Mouse (Mus musculus): ENCODE results near the gene Myo1f.
"Not testable (repeated sequence)": the region's sequence is repeated elsewhere in the genome, so short reads cannot be mapped to it uniquely, and the experiment has no call there.

Gene Myo1f

GRCm38 (mm10) chr17:33586011-33586410 lies 30.5 kb downstream of the Myo1f start:
- DNase-seq: no peak

DNA sequence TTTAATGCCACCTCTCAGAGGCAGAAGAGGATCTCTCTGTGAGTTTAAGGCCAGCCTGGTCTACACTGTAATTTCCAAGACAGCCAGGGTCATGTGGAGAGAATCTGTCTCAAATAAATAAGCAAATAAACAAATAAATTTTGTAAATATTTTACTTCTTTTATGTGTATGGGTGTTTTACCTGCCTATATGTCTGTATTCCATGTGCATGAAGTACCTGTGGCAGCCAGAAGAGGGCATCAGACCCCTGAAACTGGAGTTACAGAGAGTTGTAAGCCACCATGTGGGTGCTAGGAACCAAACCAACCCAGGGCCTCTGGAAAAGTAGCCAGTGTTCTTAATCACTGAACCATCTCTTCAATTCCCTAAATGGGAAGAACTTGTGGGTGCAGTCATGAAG lies 41.8 kb downstream of the Myo1f start:
- no peak for DNase-seq

DNA sequence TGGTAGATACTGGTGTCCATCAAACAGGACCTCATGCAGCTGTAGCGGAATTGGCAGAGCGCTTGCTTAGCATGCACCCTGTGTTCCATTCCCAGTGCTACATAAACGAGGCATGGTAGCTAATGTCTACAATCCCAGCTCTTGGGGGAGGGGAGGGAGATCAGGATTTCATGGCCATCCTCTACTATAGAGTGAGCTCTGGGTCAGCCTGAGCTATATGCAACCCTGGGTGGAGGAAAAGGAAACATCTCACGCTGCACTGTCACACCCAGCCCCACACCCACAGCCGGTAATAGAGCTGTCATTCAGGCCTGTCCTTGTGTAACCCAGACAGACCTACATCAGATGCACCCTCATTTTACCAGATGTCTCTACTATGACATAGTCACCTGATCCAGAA lies 43.0 kb downstream of the Myo1f start:
- DNase-seq: no peak

DNA sequence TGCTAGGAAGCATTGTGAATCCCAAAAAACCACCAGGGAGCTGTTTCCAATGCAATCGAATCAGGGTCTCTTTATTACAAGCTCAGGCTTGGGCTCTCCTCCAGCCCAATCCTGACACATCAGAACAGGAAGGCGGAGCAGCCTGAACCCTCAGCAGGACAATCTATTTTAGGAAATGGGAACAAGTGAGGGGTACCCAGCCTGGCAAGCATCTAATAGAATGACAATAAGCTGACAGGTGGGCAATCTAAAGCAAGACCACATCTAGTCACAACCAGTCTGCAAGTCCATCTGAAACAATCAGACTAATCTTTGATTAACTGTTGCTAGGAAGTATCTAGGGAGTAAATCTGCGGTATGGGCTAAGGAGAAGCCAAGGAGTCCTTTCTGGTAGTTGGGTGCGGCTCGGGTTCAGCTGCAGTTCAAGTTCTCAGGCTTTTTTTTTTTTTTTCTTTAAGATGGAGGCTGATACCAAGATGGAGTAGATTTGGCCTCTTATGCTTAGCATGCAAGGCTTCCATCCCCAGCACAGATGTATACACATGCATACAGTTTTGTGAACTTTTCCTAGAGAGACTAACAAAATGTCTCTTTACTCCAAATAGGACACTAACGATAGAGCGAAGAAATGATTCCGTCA lies 44.4 kb downstream of the Myo1f start:
- DNase-seq: no peak

- no peak for DNase-seq
These were observed 45.3 kb downstream of the Myo1f start for GRCm38 (mm10) chr17:33600831-33601230.

GRCm38 (mm10) chr17:33601947-33602346 lies 46.4 kb downstream of the Myo1f start:
- no peak for DNase-seq

DNA sequence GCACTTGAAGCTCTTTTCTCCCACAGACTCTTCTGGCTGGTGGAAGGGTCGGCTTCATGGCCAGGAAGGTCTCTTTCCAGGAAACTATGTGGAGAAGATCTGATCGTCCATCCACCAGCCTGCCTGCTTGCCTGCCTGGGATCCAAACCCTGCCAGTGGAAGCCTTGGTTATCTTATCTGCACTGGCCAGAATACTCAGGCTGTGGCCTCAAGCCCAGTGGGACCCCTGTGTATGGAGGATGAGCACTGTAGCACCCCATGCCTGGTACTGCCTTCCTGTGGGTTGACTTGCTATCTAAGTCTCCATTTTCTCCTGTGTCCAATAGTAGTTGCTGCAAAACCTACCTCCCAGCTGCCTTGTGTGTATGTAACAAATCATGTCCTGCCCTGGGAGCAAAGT lies 51.8 kb downstream of the Myo1f start:
- DNase-seq: no peak

DNA sequence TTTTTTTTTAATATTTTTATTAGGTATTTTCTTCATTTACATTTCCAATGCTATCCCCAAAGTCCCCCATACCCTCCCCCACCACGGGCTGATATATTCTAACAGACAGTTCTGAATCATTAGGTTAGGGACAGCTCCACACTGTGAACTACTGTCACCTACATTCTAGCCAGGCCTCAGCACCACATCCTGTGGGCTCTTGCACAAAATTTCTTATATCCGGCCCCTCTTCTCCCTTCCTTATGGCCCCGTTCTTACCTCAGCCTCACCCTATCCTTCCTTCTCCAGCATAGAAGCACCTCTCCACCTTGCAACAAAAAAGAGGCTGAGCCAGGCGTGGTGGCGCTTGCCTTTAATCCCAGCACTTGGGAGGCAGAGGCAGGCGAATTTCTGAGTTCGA lies 55.0 kb downstream of the Myo1f start:
- no peak for DNase-seq

GRCm38 (mm10) chr17:33613726-33614125 lies 58.2 kb downstream of the Myo1f start:
- not testable (repeated sequence) for DNase-seq

- no peak for DNase-seq
These were observed 71.8 kb downstream of the Myo1f start for GRCm38 (mm10) chr17:33627281-33627680.

DNA sequence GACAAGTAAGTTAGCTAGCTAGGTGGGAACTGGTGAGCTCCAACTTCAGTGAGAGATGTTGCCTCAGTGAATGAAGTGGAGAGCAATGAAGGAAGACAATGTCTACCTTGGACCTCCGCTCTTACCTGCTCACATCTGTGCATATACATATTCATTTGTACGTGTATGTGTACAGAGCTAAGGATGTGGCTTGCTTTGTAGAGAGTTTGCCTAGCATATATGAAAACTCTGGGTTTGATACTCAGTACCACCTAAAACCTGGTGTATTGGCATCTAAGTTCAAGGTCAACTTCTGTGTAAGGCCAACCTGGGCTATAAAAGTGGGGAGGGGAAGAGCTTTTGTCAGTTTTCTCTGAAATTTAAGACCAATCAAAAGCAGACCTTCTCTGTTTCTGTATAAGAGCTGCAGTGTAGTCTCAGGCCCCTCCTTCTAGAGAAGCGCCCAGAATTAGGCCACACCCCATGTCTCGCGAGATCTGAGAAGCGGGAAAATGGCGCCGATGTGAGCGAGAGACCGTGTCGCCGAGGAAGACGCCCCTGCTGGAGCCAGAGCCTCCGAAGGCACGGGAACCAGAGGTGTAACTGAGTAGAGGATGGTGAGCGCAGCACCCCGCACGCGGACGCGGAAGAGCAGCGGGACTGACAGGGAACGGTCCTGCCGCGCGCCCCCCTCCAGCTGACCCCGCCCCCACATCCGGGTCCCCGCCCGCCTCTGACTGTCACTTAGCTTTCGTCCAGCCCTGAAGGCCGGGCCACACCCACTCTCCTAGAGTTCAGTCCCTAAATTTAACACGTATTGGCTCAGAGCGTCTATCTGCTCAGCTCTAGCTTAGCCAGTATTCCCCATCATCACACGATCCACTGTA lies 73.3 kb downstream of the Myo1f start, which contains the start of gene Zfp414:
Zfp414 (plus strand) TSS at position 470 of the 866 bp plus-strand sequence.
- peak; percentile 92 for DNase-seq

GRCm38 (mm10) chr17:33629487-33630125 lies 74.1 kb downstream of the Myo1f start:
- DNase-seq: peak; percentile 34 to 35

DNA sequence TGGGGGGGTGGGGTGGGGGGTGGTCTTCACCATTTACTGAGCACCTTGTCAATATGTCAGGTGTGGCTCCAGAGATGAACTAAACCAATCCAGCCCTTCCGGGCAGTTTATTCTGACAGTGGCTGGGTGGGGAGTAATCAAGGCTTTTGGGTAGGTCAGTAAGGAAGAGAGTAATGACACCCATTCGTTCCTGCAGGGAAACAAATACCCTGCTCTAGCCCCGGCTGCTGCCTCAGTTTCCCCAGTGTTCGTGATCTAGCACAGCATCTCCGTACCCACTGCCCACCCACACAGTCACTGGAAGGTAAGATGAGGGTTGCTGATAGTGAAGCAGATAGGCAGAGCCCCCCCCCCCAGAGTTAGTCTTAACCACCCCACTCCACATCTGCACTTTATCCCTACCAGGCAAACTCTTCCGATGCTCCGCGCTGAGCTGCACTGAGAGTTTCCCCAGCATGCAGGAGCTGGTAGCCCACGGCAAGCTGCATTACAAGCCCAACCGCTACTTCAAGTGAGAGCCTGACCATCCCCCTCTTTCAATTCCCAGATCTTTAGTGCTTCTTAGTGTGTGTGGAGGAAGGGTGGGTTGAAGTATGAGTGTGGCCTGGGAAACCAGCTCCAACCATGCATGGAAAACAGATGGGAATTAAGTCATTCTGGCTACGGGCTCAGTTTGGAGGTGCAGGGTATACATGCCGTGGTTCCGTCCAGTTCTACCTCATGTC lies 74.8 kb downstream of the Myo1f start:
- DNase-seq: no peak

GRCm38 (mm10) chr17:33631236-33631635 lies 75.7 kb downstream of the Myo1f start:
- DNase-seq: peak; percentile 39 to 44

DNA sequence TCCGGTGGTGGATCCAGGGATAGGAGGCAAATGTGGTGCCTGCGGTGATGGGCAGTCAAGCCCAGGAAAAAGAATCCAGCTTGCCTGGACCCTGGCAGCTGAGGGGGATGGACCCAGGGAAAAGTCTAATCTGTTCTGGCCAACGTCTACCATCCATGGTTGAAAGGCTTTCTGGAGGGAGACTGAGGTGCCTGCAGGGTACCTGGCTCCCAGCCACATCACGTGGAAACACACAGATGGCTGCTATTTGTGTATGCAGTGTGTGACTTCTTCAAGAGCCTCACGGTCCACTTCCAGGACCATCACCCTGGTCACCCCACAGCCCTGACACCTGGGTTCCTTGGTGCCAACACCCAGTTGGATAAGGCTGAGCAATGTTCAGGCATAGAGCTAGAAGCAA lies 76.3 kb downstream of the Myo1f start:
- DNase-seq: peak; percentile 91 to 95

- DNase-seq: no peak
These were observed 81.5 kb downstream of the Myo1f start for GRCm38 (mm10) chr17:33637038-33637437.

DNA sequence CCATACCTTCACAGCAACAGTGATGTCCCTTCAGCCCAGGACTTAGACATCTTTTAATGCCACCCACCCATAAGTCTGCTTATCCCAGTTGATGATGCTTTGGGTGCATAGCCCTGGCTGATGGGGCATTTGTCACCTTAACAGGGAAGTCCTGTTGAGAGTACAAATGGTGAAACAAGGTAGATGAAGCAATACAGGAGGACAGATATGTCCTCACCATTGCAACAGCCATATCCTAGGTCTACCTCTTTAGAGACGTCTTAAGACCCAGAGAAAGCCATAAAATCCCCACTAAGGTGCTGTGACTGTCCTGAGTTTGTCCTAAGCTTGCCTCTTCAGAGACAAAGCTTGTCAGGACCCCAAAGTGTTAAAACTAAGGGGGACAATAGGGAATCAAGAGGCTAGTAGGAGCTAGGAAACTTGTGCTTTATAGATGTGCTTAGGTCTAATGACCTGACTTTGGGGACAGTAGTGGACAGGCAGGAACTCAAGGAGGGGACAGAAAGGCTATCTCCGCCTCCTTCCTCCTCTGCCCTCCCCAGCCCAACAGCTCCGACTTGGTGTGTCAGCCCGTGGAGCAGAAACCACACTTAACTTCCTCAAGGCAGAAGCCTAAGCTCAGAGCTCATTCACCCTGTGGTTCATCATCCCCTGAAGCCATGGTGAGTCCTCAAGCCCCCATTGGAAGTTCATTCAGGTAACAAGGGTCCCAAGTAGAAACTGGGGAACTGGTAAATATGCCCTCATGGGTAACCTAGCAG lies 82.2 kb downstream of the Myo1f start, which contains the start of gene Pram1:
Pram1 (plus strand) TSS at position 541 of the 761 bp plus-strand sequence.
- no peak for DNase-seq

DNA sequence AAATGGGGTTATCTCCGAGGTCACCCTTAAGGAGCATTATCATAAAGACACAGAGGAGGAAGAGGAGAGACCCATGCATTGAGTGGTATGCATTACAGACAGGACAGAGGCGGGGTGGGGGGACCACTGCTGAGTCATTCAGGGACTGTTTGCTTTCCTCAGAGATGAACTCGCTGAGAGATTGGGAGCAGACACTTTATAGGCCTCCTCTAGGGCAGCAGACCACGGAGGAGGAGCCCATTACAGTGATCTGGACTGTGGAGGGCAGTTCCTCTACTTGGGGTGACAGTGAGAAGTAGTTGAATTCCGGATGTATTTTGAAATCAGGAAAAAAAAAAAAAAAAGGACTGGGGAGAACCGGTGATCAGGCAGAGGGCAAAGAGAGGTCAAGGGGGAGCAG lies 84.2 kb downstream of the Myo1f start:
- DNase-seq: no peak

DNA sequence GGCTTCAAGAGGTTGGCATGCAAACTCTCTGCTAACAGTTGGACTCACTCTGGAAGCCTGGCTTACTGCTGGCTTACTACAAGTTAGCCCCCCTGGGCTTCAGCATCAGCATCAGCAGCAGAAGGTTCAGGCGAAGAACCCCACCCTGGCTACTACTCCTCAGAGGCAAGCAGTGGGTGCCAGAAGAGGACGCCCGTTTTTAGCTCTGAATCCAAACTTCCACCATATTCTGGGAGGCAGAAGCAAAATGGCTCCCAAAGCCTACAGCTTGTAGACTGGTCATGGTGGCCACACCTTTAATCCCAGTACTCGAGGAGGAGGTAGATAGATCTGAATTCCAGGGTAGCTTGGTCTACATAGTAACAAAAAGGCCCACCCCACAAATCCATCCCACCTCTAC lies 88.6 kb downstream of the Myo1f start:
- DNase-seq: no peak

DNA sequence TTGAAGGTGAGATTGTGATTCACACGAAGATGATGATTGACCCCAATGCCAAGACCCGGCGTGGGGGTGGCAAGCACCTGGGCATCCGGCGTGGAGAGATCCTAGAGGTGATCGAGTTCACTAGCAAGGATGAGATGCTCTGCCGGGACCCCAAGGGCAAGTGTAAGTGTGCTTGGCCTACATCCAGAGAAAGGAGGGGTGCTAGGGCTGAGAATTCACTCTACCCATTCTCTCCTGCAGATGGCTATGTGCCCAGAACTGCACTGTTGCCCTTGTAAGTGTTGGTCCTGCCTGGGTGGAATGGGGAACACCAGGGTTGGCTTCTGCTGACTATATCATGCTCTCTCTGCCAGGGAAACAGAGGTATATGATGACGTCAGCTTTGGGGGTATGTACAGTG lies 89.6 kb downstream of the Myo1f start:
- no peak for DNase-seq

DNA sequence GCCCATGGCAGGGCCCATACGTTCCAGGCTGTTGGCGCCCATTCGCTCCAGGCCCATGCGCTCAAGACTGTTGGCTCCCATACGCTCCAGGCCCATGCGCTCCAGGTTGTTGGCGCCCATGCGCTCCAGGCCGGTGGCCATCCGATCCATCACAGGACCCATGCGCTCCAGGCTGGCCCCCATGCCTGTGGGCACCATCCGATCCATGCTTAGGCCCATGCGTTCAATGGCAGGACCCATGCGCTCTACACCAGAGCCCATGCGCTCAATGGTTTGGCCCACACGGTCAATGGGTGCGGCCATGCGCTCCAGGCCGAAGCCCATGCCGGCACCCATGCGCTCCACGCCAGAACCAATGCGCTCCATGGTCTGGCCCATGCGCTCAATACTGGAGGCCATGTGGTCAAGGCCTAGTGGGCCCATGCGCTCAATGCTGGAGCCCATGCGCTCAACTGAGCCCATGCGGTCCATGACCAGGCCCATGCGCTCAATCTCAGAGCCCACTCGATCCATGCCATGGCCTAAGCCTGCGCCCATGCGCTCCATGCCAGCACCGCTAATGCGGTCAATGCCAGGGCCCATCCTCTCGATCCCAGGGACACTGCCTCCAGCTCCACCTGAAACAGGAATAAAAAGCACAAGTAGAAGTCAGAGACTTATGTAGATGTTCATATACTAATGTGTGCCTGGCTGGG lies 94.4 kb downstream of the Myo1f start:
- no peak for DNase-seq

Measured in cerebellum, postnatal 25 days (tissue).